Mouse (Mus musculus) hindbrain, embryonic 11.5 days (tissue): ENCODE results near the gene Pde7b. TPM values are rescaled to one million over a fixed set of nuclear protein-coding genes. Genes with fewer than 3 reads are reported as not detected.

Source experiments
- ATAC-seq: fragments of 200-750 bp; cut with Nextera tagmentation; 2 replicates; pipeline ENCODE4 v1.8.0; 2017; ENCODE audit warnings: mild to moderate bottlenecking, moderate TSS enrichment, moderate library complexity; ENCODE audit not compliant: low FRiP score
- DNase-seq: peaks from one replicate; pipeline ENCODE4 v3.0.0-alpha.2; 2015; ENCODE audit warnings: low spot score
- H3K27ac ChIP-seq: fragments of 300-500 bp; sonication (generic); 2 replicates; pipeline ENCODE4 v1.5.1; 2014; ENCODE audit warnings: mild to moderate bottlenecking, low read depth, low read length
- H3K27me3 ChIP-seq: fragments of 300-500 bp; sonication (generic); 2 replicates; pipeline ENCODE4 v1.6.1; 2014; ENCODE audit warnings: mild to moderate bottlenecking, low read length, moderate library complexity, mixed read lengths; ENCODE audit not compliant: control insufficient read depth, insufficient read depth
- H3K36me3 ChIP-seq: fragments of 300-500 bp; sonication (generic); 2 replicates; pipeline ENCODE4 v1.6.1; 2014; ENCODE audit warnings: mild to moderate bottlenecking, low read length, moderate library complexity, mixed read lengths; ENCODE audit not compliant: control insufficient read depth, insufficient read depth
- H3K4me1 ChIP-seq: fragments of 300-500 bp; sonication (generic); replicated peaks from 2 replicates; pipeline ENCODE4 v1.6.1; 2014; ENCODE audit warnings: low read length, mixed read lengths; ENCODE audit not compliant: control insufficient read depth, insufficient read depth
- H3K4me2 ChIP-seq: fragments of 300-500 bp; sonication (generic); replicated peaks from 2 replicates; pipeline ENCODE4 v1.6.1; 2014; ENCODE audit warnings: mild to moderate bottlenecking, low read depth, low read length
- H3K4me3 ChIP-seq: fragments of 300-500 bp; sonication (generic); 2 replicates; pipeline ENCODE4 v1.5.1; 2014; ENCODE audit warnings: low read depth, low read length
- H3K9ac ChIP-seq: fragments of 300-500 bp; sonication (generic); 2 replicates; pipeline ENCODE4 v1.6.1; 2014; ENCODE audit warnings: low read depth, low read length
- H3K9me3 ChIP-seq: fragments of 300-500 bp; sonication (generic); 2 replicates; pipeline ENCODE4 v1.6.1; 2016; ENCODE audit warnings: low read length; ENCODE audit not compliant: control insufficient read depth
- WGBS: fragments of 180-500 bp; shearing (Covaris S2); extraction: QIAGEN DNeasy Blood & Tissue Kit; methylation state at CpG from one replicate; pipeline ENCODE4 v1.1.7; 2014; 5-methylcytosine and 5-hydroxymethylcytosine counted together
- polyA plus RNA-seq: library from polyadenylated mRNA; unstranded; fragments of >200 nt; fragmentation: Nextera tagmentation; extraction: Ambion mirVana; gene quantifications from 2 replicates; pipeline ENCODE4 v1.2.1, GENCODE M21; 2014

The Pde7b gene
- polyA plus RNA-seq, 1 experiment from 2014 or later: 3.4 TPM

DNA sequence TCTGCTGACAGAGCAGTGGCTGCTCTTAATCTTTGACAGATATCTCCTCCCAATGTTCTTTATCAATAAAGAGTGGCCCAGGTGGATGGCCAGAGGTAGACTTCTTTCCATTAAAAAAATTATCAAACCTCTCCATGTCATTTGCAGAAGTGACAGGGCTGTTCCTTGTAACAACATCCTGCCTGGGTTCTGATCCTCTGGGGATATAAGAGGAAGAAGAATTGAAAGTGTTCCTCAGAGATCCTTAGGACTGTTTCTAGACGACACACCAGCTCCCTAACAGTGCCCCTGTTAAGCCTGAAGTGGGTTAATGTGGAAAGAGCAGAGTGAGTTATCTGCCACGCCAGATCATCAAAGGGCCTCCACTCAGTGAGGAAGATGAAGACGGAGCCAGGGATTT, 334.3 kb downstream of the Pde7b start:
- no peaks in the 10 kb centered on the region for H3K36me3 ChIP-seq
- no peaks in the 10 kb centered on the region for H3K9me3 ChIP-seq
- no peak overlapping the region for H3K4me2 ChIP-seq
- ATAC-seq: no peak
- no peaks in the 10 kb centered on the region for H3K4me1 ChIP-seq
- no peak overlapping the region for H3K27ac ChIP-seq
- DNase-seq: no peak
- WGBS: 74% methylated on average over 3 of the region's 3 CpGs
- H3K27me3 ChIP-seq: no peaks in the 10 kb centered on the region
- H3K4me3 ChIP-seq: no peak overlapping the region
- H3K9ac ChIP-seq: no peak overlapping the region

GRCm38 (mm10) chr10:20382807-20383419, 342.0 kb downstream of the Pde7b start:
- H3K4me2 ChIP-seq: no peak overlapping the region
- no peaks in the 10 kb centered on the region for H3K4me1 ChIP-seq
- no peak overlapping the region for H3K9ac ChIP-seq
- no peak for ATAC-seq
- no peak overlapping the region for H3K4me3 ChIP-seq
- peak; percentile 13 for DNase-seq
- H3K27ac ChIP-seq: no peak overlapping the region
- no peaks in the 10 kb centered on the region for H3K9me3 ChIP-seq
- no peaks in the 10 kb centered on the region for H3K36me3 ChIP-seq
- 75% methylated on average over 6 of the region's 6 CpGs for WGBS
- no peaks in the 10 kb centered on the region for H3K27me3 ChIP-seq

DNA sequence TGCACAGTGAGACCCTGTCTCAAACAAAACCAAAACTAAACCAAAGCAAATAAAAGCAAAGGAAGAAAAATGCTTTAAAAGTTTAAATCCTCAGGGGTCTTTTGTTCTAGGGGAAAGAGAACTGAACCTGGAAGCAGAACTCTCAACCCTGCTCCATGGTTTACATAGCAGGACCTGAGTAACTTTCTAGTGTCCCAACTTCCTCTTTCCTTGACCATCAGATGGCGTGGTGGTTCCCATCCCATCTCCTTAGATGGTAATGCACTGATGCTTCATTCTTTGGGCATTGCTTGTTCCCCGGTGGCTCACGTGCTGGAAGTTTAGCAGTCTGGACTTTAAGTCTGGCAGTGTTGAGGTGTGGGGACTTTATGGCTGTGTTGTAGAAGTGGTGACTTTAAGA, 343.5 kb downstream of the Pde7b start:
- Histone ChIP-seq H3K9ac (no peak overlapping the region), H3K9me3 (no peaks in the 10 kb centered on the region), H3K27ac (no peak overlapping the region), H3K27me3 (no peaks in the 10 kb centered on the region), H3K4me2 (no peak overlapping the region), H3K4me3 (no peak overlapping the region), H3K36me3 (no peaks in the 10 kb centered on the region), H3K4me1 (no peaks in the 10 kb centered on the region)
- no peak for ATAC-seq
- no peak for DNase-seq
- 92% methylated on average over 3 of the region's 3 CpGs for WGBS

GRCm38 (mm10) chr10:20380798-20381197, 344.1 kb downstream of the Pde7b start:
- ATAC-seq: no peak

GRCm38 (mm10) chr10:20379071-20379735, 345.7 kb downstream of the Pde7b start:
- H3K9ac ChIP-seq: no peak overlapping the region

More at GRCm38 (mm10) chr10:20380798-20381197, 344.1 kb downstream of the Pde7b start:
- Histone ChIP-seq H3K4me3 (no peak overlapping the region), H3K4me1 (no peaks in the 10 kb centered on the region), H3K9me3 (no peaks in the 10 kb centered on the region), H3K36me3 (no peaks in the 10 kb centered on the region), H3K27me3 (no peaks in the 10 kb centered on the region), H3K9ac (no peak overlapping the region), H3K27ac (no peak overlapping the region), H3K4me2 (no peak overlapping the region)
- 84% methylated on average over 3 of the region's 3 CpGs for WGBS
- DNase-seq: no peak

DNA sequence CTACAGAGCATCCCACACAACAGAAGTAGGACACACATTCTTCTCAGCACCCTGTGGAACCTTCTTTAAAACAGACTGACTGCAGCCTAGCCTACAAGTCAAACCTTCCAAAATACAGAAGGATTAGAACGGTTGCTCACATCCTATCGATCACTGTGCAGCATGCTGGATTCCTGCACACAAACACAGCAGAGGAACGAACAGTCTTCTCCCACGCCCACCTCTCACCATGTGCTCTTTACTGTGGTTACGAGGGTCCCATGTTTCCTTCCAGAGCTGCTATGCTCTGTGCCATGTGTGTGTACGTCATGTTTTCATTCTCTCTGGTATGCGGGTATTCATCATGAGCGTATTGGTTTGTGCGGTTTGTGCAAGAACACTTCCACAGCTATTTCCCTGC, 347.3 kb downstream of the Pde7b start:
- 92% methylated on average over 9 of the region's 9 CpGs for WGBS
- ATAC-seq: no peak
- Histone ChIP-seq H3K4me1 (no peaks in the 10 kb centered on the region), H3K27ac (no peak overlapping the region), H3K36me3 (no peaks in the 10 kb centered on the region), H3K4me3 (no peak overlapping the region), H3K27me3 (no peaks in the 10 kb centered on the region), H3K9ac (no peak overlapping the region), H3K9me3 (no peaks in the 10 kb centered on the region), H3K4me2 (no peak overlapping the region)
- DNase-seq: no peak

More at GRCm38 (mm10) chr10:20379071-20379735, 345.7 kb downstream of the Pde7b start:
- Histone ChIP-seq H3K27me3 (no peaks in the 10 kb centered on the region), H3K4me2 (no peak overlapping the region), H3K9me3 (no peaks in the 10 kb centered on the region), H3K36me3 (no peaks in the 10 kb centered on the region), H3K4me1 (no peaks in the 10 kb centered on the region), H3K27ac (no peak overlapping the region), H3K4me3 (no peak overlapping the region)
- 84% methylated on average over 9 of the region's 9 CpGs for WGBS
- DNase-seq (no peak), ATAC-seq (no peak)

- Histone ChIP-seq H3K4me3 (no peak overlapping the region), H3K36me3 (no peaks in the 10 kb centered on the region), H3K9me3 (no peaks in the 10 kb centered on the region), H3K4me2 (no peak overlapping the region), H3K27ac (no peak overlapping the region), H3K27me3 (no peaks in the 10 kb centered on the region), H3K9ac (no peak overlapping the region), H3K4me1 (no peaks in the 10 kb centered on the region)
- no peak for DNase-seq
- no peak for ATAC-seq
- WGBS: 93% methylated on average over 5 of the region's 5 CpGs
These were observed 352.8 kb downstream of the Pde7b start for GRCm38 (mm10) chr10:20372046-20372445.

GRCm38 (mm10) chr10:20362450-20363118, 362.3 kb downstream of the Pde7b start:
- H3K4me3 ChIP-seq: no peak overlapping the region
- no peaks in the 10 kb centered on the region for H3K9me3 ChIP-seq
- no peak for DNase-seq
- no peaks in the 10 kb centered on the region for H3K4me1 ChIP-seq
- H3K27me3 ChIP-seq: no peaks in the 10 kb centered on the region
- H3K27ac ChIP-seq: no peak overlapping the region
- no peak overlapping the region for H3K9ac ChIP-seq
- no peak overlapping the region for H3K4me2 ChIP-seq
- H3K36me3 ChIP-seq: no peaks in the 10 kb centered on the region; the same call in 1 of the 2 replicates
- no peak for ATAC-seq
- WGBS: 83% methylated on average over 4 of the region's 4 CpGs
